In genomic region chr14:7804558-7804905, GRCm38 (mm10) we compare ENCODE assay signal across 26 mouse cellular contexts. TPM values are rescaled to one million over a fixed set of nuclear protein-coding genes. Genes with fewer than 3 reads are reported as not detected.
"Had no signal": no experiment of that assay in that cellular context is flagged by ENCODE, and none has a peak within 500 bp of the region (broad histone marks: within the 10 kb centered on the region; RNA-seq: fewer than 3 reads in every experiment).

No protein-coding gene starts in this region.

- H3K4me1 ChIP-seq: liver, embryonic 15.5 days; midbrain, embryonic 13.5 days; midbrain, embryonic 15.5 days; neural tube, embryonic 12.5 days had no signal

- DNase-seq: lung, adult 18-20 months; lung, embryonic 14.5 days; lung, postnatal 10 days; lung, postnatal 4 days; retina, postnatal 1 day; right cerebral cortex, adult 18-20 months; right cerebral cortex, postnatal 25 days; right cerebral cortex, postnatal 4 days; spleen, adult 18-20 months; thymus, adult 18-20 months; thymus, postnatal 14 days; thymus, postnatal 36 days had no signal

- ATAC-seq: midbrain, embryonic 13.5 days had no signal

- H3K27ac ChIP-seq: liver, embryonic 15.5 days; midbrain, embryonic 13.5 days; midbrain, embryonic 15.5 days; neural tube, embryonic 12.5 days had no signal

- H3K4me3 ChIP-seq: liver, embryonic 15.5 days; megakaryocyte, embryonic 14.5 days; midbrain, embryonic 13.5 days; midbrain, embryonic 15.5 days; neural tube, embryonic 12.5 days had no signal

RNA-seq across cellular contexts. Expression of gene Gm26661, which starts 13.1 kb away (rescaled TPM):
- total RNA-seq: midbrain, postnatal 0 days; monocyte, adult 5-6 weeks; neutrophil, adult 5-6 weeks had no signal
- polyA plus RNA-seq: liver, embryonic 15.5 days; lung, embryonic 14.5 days; lung, embryonic 16.5 days; midbrain, embryonic 11.5 days; midbrain, embryonic 13.5 days; midbrain, embryonic 15.5 days; midbrain, postnatal 0 days; neural tube, embryonic 12.5 days; neural tube, embryonic 14.5 days; stomach, embryonic 14.5 days; stomach, embryonic 16.5 days; thymus, postnatal 0 days had no signal
